In the genomic region with DNA sequence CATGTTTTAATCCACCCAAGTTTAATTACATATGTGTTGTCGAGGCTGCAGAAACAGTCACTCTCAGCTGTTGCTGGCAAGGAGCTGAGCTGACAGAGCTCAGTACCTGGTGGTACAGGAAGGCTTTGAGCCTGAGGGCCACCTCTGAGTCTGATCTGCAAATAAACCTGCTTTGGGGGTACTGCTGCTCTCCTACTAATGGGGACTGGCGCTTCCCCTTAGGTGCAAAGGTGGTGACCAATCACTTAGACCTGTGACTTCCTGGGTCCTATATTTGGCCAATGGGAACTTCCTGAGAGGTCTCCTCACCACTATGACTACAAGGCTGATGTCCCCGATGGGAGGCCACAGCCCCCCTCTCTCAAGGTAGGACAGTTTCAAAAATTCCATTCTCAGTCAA, we compare ENCODE assay signal across 17 mouse cellular contexts. TPM values are rescaled to one million over a fixed set of nuclear protein-coding genes. Genes with fewer than 3 reads are reported as not detected.
DNase-seq lines count a peak whose midpoint lies in the region; ATAC-seq and TF ChIP-seq lines count a peak whose summit lies in the region.
"Had no signal": no experiment of that assay in that cellular context is flagged by ENCODE, and none has a peak within 500 bp of the region (broad histone marks: within the 10 kb centered on the region; RNA-seq: fewer than 3 reads in every experiment).

No protein-coding gene starts in this region.

- peak; percentile 46 to 74 for DNase-seq in cerebellum, postnatal 25 days
- DNase-seq in cerebellum, adult 9-10 months, result no peak
- DNase-seq in thymus, adult 2 months, result peak; percentile 5
- no peak for DNase-seq in thymus, postnatal 14 days
- DNase-seq in embryonic facial prominence, embryonic 14.5 days (ENCODE audit: low spot score), result no peak
- DNase-seq in midbrain, embryonic 10.5 days (ENCODE audit: low spot score), result no peak
- DNase-seq in lung, postnatal 4 days, result no peak
- DNase-seq: adrenal gland, adult 8-10 months; gastrocnemius, postnatal 36 days; heart, postnatal 4 days; kidney, adult 9 months; liver, embryonic 13.5 days; midbrain, embryonic 14.5 days had no signal

- H3K4me3 ChIP-seq in thymus, adult 2 months (ENCODE audit: control insufficient read depth, insufficient read depth, low read length), result no peak overlapping the region
- H3K4me3 ChIP-seq in embryonic facial prominence, embryonic 14.5 days (ENCODE audit: low read depth, low read length), result no peak overlapping the region
- H3K4me3 ChIP-seq in midbrain, embryonic 10.5 days, result no peak overlapping the region
- H3K4me3 ChIP-seq: heart, embryonic 15.5 days; liver, embryonic 13.5 days; lung, embryonic 15.5 days; neural tube, embryonic 13.5 days had no signal

- H3K27ac ChIP-seq in thymus, adult 2 months (ENCODE audit: control insufficient read depth, insufficient read depth, low read length), result no peak overlapping the region
- peak overlapping the region; percentile 59; the same call in 1 of the 2 replicates for H3K27ac ChIP-seq in embryonic facial prominence, embryonic 14.5 days (replicated peaks; ENCODE audit: low read depth, low read length)
- no peak overlapping the region for H3K27ac ChIP-seq in midbrain, embryonic 10.5 days (replicated peaks)
- H3K27ac ChIP-seq: heart, embryonic 15.5 days; liver, embryonic 13.5 days; lung, embryonic 15.5 days; neural tube, embryonic 13.5 days had no signal

- ATAC-seq in embryonic facial prominence, embryonic 14.5 days (ENCODE audit: low read depth), result no peak

- peak overlapping the region; percentile 11; the same call in 1 of the 2 replicates for H3K4me2 ChIP-seq in embryonic facial prominence, embryonic 14.5 days (ENCODE audit: low read depth, low read length)
- H3K4me2 ChIP-seq: heart, embryonic 15.5 days; liver, embryonic 13.5 days; lung, embryonic 15.5 days; neural tube, embryonic 13.5 days had no signal

- no peak overlapping the region; the same call in 1 of the 2 replicates for H3K9ac ChIP-seq in embryonic facial prominence, embryonic 14.5 days (ENCODE audit: low read depth, low read length)
- H3K9ac ChIP-seq: forebrain, postnatal 0 days; heart, embryonic 15.5 days; liver, embryonic 13.5 days; lung, embryonic 15.5 days; neural tube, embryonic 13.5 days had no signal

- 52% methylated on average over 3 of the region's 3 CpGs for WGBS in thymus, adult 2 months
- WGBS in embryonic facial prominence, embryonic 14.5 days, result 43% methylated on average over 3 of the region's 3 CpGs
- 78% methylated on average over 3 of the region's 3 CpGs for WGBS in midbrain, embryonic 10.5 days

- no peaks in the 10 kb centered on the region for H3K27me3 ChIP-seq in thymus, adult 2 months (ENCODE audit: control insufficient read depth, insufficient read depth, low read length)
- no peaks in the 10 kb centered on the region for H3K27me3 ChIP-seq in embryonic facial prominence, embryonic 14.5 days (replicated peaks; ENCODE audit: control insufficient read depth, insufficient read depth, low read length)
- H3K27me3 ChIP-seq in midbrain, embryonic 10.5 days (ENCODE audit: low read depth, poor library complexity, severe bottlenecking), result no peaks in the 10 kb centered on the region
- H3K27me3 ChIP-seq: lung, embryonic 15.5 days; neural tube, embryonic 13.5 days had no signal

- no peaks in the 10 kb centered on the region for H3K9me3 ChIP-seq in embryonic facial prominence, embryonic 14.5 days (ENCODE audit: control insufficient read depth, low read length)
- no peaks in the 10 kb centered on the region for H3K9me3 ChIP-seq in midbrain, embryonic 10.5 days (replicated peaks)
- H3K9me3 ChIP-seq: heart, embryonic 15.5 days; liver, embryonic 13.5 days; lung, embryonic 15.5 days; neural tube, embryonic 13.5 days had no signal

- peaks cover 13% of the 10 kb centered on the region for H3K4me1 ChIP-seq in thymus, adult 2 months (replicated peaks; ENCODE audit: control insufficient read depth, insufficient read depth, low read length)
- peaks cover 27% of the 10 kb centered on the region for H3K4me1 ChIP-seq in embryonic facial prominence, embryonic 14.5 days (ENCODE audit: control insufficient read depth, insufficient read depth, low read length)
- H3K4me1 ChIP-seq in midbrain, embryonic 10.5 days, result no peaks in the 10 kb centered on the region
- H3K4me1 ChIP-seq: heart, embryonic 15.5 days; neural tube, embryonic 13.5 days had no signal

- TF ChIP-seq CTCF in thymus, adult 2 months (IDR thresholded peaks at IDR 0.05; ENCODE audit: borderline replicate concordance, control insufficient read depth, extremely low read depth, insufficient read depth, low read length, poor library complexity), result no peak

- TF ChIP-seq POLR2A in thymus, adult 2 months (IDR thresholded peaks at IDR 0.05; ENCODE audit: control insufficient read depth, extremely low read depth, insufficient read depth, low read length, poor library complexity), result no peak

- H3K36me3 ChIP-seq in thymus, adult 2 months (ENCODE audit: control insufficient read depth, insufficient read depth, low read length), result no peaks in the 10 kb centered on the region
- no peaks in the 10 kb centered on the region for H3K36me3 ChIP-seq in embryonic facial prominence, embryonic 14.5 days (ENCODE audit: control insufficient read depth, insufficient read depth, low read length)
- no peaks in the 10 kb centered on the region for H3K36me3 ChIP-seq in midbrain, embryonic 10.5 days
- H3K36me3 ChIP-seq: heart, embryonic 15.5 days; liver, embryonic 13.5 days; lung, embryonic 15.5 days; neural tube, embryonic 13.5 days had no signal

RNA-seq across cellular contexts. Expression of gene Ltbp2, which starts 35.6 kb away (rescaled TPM):
- 14.3 and 15.1 TPM in 2 replicates for polyA plus RNA-seq in thymus, adult 2 months (2012; rRNA removed)
- polyA plus RNA-seq in embryonic facial prominence, embryonic 14.5 days (2014; fragmentation: Nextera tagmentation; extraction: Ambion mirVana), result 9.2 and 11.2 TPM in 2 replicates
- 0.11 and 0.22 TPM in 2 replicates for polyA plus RNA-seq in midbrain, embryonic 10.5 days (2016; fragmentation: Nextera tagmentation; extraction: Ambion mirVana)

Comparison
In these comparisons a context has a peak if more than half of its experiments do, and no peak if none do; other contexts are left out.
1. DNase-seq: peak in cerebellum, postnatal 25 days (2 of 2) and thymus, adult 2 months (single experiment); none in cerebellum, adult 9-10 months (single experiment), thymus, postnatal 14 days (single experiment), embryonic facial prominence, embryonic 14.5 days (single experiment), midbrain, embryonic 10.5 days (single experiment) and lung, postnatal 4 days (0 of 2).